Mouse (Mus musculus): ENCODE measurements around the gene Rad1. TPM values are rescaled to one million over a fixed set of nuclear protein-coding genes. Genes with fewer than 3 reads are reported as not detected.

Gene Rad1
- 11.7 and 14.6 TPM in 2 replicates for polyA plus RNA-seq (2012; rRNA removed)
- polyA plus RNA-seq (2014; fragmentation: Nextera tagmentation; extraction: Ambion mirVana): 6.0 and 6.9 TPM in 2 replicates

- Histone ChIP-seq H3K36me3 (replicated peaks; ENCODE audit: control insufficient read depth, insufficient read depth, low read depth) (peaks cover 21% of the 10 kb centered on the region), H3K4me2 (ENCODE audit: low read depth) (peak within 1 kb of the TSS; percentile 88), H3K27ac (peak within 1 kb of the TSS; percentile 55), H3K27me3 (ENCODE audit: control insufficient read depth, insufficient read depth, low read length) (no peaks in the 10 kb centered on the region), H3K4me1 (replicated peaks; ENCODE audit: control insufficient read depth in 2 of 2, insufficient read depth in 2 of 2, low read length in 1 of 2) (peaks cover 11 to 12% of the 10 kb centered on the region in 2 experiments), H3K9ac (replicated peaks) (peak within 1 kb of the TSS; percentile 85), H3K4me3 (ENCODE audit: insufficient read depth in 1 of 2, low read depth in 2 of 2, low read length in 2 of 2) (peak within 1 kb of the TSS; percentile 85 to 100), H3K9me3 (ENCODE audit: control insufficient read depth, low read length) (no peaks in the 10 kb centered on the region)
- TF ChIP-seq CTCF (IDR thresholded peaks at IDR 0.05; ENCODE audit: low read depth) (peak; percentile 21; the same call in 1 of the 2 replicates), EP300 (IDR thresholded peaks at IDR 0.05; ENCODE audit: low read depth) (no peak)
- ATAC-seq (ENCODE audit: insufficient read depth) (peak; percentile 100), DNase-seq (ENCODE audit: low read depth in 3 of 3, low spot score in 3 of 3) (peak; percentile 93)
- under 1% methylated on average over 58 of the region's 58 CpGs for WGBS (ENCODE audit: insufficient replicate concordance)
Measured at GRCm38 (mm10) chr15:10485484-10486364, at the start of gene Rad1, which contains the start of gene Brix1. Gene Rad1 (plus strand): TSS chr15:10486018. Gene Brix1 (minus strand): TSS chr15:10485947.

GRCm38 (mm10) chr15:10436893-10437292 is 48.9 kb upstream of the Rad1 start:
- Histone ChIP-seq H3K36me3 (replicated peaks; ENCODE audit: control insufficient read depth, insufficient read depth, low read depth) (no peaks in the 10 kb centered on the region), H3K27me3 (ENCODE audit: control insufficient read depth, insufficient read depth, low read length) (no peaks in the 10 kb centered on the region), H3K4me3 (ENCODE audit: insufficient read depth in 1 of 2, low read depth in 2 of 2, low read length in 2 of 2) (no peak overlapping the region), H3K4me1 (replicated peaks; ENCODE audit: control insufficient read depth in 2 of 2, insufficient read depth in 2 of 2, low read length in 1 of 2) (no peaks in the 10 kb centered on the region), H3K9ac (replicated peaks) (no peak overlapping the region), H3K27ac (no peak overlapping the region), H3K4me2 (ENCODE audit: low read depth) (no peak overlapping the region), H3K9me3 (ENCODE audit: control insufficient read depth, low read length) (no peaks in the 10 kb centered on the region)
- TF ChIP-seq EP300 (IDR thresholded peaks at IDR 0.05; ENCODE audit: low read depth) (no peak), CTCF (IDR thresholded peaks at IDR 0.05; ENCODE audit: low read depth) (no peak)
- WGBS (ENCODE audit: insufficient replicate concordance): 61% methylated on average over 1 of the region's 1 CpGs
- ATAC-seq (ENCODE audit: insufficient read depth) (no peak), DNase-seq (ENCODE audit: low read depth in 3 of 3, low spot score in 3 of 3) (no peak)

- DNase-seq (ENCODE audit: low read depth in 3 of 3, low spot score in 3 of 3) (no peak), ATAC-seq (ENCODE audit: insufficient read depth) (no peak)
- H3K27me3 ChIP-seq (ENCODE audit: control insufficient read depth, insufficient read depth, low read length): no peaks in the 10 kb centered on the region
- 68% methylated on average over 6 of the region's 6 CpGs for WGBS (ENCODE audit: insufficient replicate concordance)
- H3K9ac ChIP-seq (replicated peaks): no peak overlapping the region
- no peak overlapping the region for H3K4me2 ChIP-seq (ENCODE audit: low read depth)
- TF ChIP-seq EP300 (IDR thresholded peaks at IDR 0.05; ENCODE audit: low read depth) (no peak), CTCF (IDR thresholded peaks at IDR 0.05; ENCODE audit: low read depth) (no peak)
- no peaks in the 10 kb centered on the region for H3K36me3 ChIP-seq (replicated peaks; ENCODE audit: control insufficient read depth, insufficient read depth, low read depth)
- H3K4me3 ChIP-seq (ENCODE audit: insufficient read depth in 1 of 2, low read depth in 2 of 2, low read length in 2 of 2): no peak overlapping the region
- no peaks in the 10 kb centered on the region for H3K9me3 ChIP-seq (ENCODE audit: control insufficient read depth, low read length)
- no peaks in the 10 kb centered on the region for H3K4me1 ChIP-seq (replicated peaks; ENCODE audit: control insufficient read depth in 2 of 2, insufficient read depth in 2 of 2, low read length in 1 of 2)
- no peak overlapping the region for H3K27ac ChIP-seq
Measured at GRCm38 (mm10) chr15:10439963-10440362, 45.9 kb upstream of the Rad1 start.

GRCm38 (mm10) chr15:10441493-10441892 is 44.3 kb upstream of the Rad1 start:
- H3K9ac ChIP-seq (replicated peaks): no peak overlapping the region
- ATAC-seq (ENCODE audit: insufficient read depth) (no peak), DNase-seq (ENCODE audit: low read depth in 3 of 3, low spot score in 3 of 3) (no peak)
- H3K4me3 ChIP-seq (ENCODE audit: insufficient read depth in 1 of 2, low read depth in 2 of 2, low read length in 2 of 2): no peak overlapping the region
- 75% methylated on average over 9 of the region's 9 CpGs for WGBS (ENCODE audit: insufficient replicate concordance)
- no peaks in the 10 kb centered on the region for H3K9me3 ChIP-seq (ENCODE audit: control insufficient read depth, low read length)
- H3K4me2 ChIP-seq (ENCODE audit: low read depth): no peak overlapping the region
- H3K36me3 ChIP-seq (replicated peaks; ENCODE audit: control insufficient read depth, insufficient read depth, low read depth): no peaks in the 10 kb centered on the region
- TF ChIP-seq EP300 (IDR thresholded peaks at IDR 0.05; ENCODE audit: low read depth) (no peak), CTCF (IDR thresholded peaks at IDR 0.05; ENCODE audit: low read depth) (no peak)
- H3K27me3 ChIP-seq (ENCODE audit: control insufficient read depth, insufficient read depth, low read length): no peaks in the 10 kb centered on the region
- H3K27ac ChIP-seq: no peak overlapping the region
- no peaks in the 10 kb centered on the region for H3K4me1 ChIP-seq (replicated peaks; ENCODE audit: control insufficient read depth in 2 of 2, insufficient read depth in 2 of 2, low read length in 1 of 2)

- no peaks in the 10 kb centered on the region for H3K27me3 ChIP-seq (ENCODE audit: control insufficient read depth, insufficient read depth, low read length)
- no peaks in the 10 kb centered on the region for H3K36me3 ChIP-seq (replicated peaks; ENCODE audit: control insufficient read depth, insufficient read depth, low read depth)
- no peaks in the 10 kb centered on the region for H3K4me1 ChIP-seq (replicated peaks; ENCODE audit: control insufficient read depth in 2 of 2, insufficient read depth in 2 of 2, low read length in 1 of 2)
- no peak overlapping the region for H3K9ac ChIP-seq (replicated peaks)
- TF ChIP-seq EP300 (IDR thresholded peaks at IDR 0.05; ENCODE audit: low read depth) (no peak), CTCF (IDR thresholded peaks at IDR 0.05; ENCODE audit: low read depth) (no peak)
- no peak overlapping the region for H3K4me3 ChIP-seq (ENCODE audit: insufficient read depth in 1 of 2, low read depth in 2 of 2, low read length in 2 of 2)
- 72% methylated on average over 1 of the region's 1 CpGs for WGBS (ENCODE audit: insufficient replicate concordance)
- DNase-seq (ENCODE audit: low read depth in 3 of 3, low spot score in 3 of 3) (no peak), ATAC-seq (ENCODE audit: insufficient read depth) (no peak)
- H3K27ac ChIP-seq: no peak overlapping the region
- H3K4me2 ChIP-seq (ENCODE audit: low read depth): no peak overlapping the region
- H3K9me3 ChIP-seq (ENCODE audit: control insufficient read depth, low read length): no peaks in the 10 kb centered on the region
Measured at GRCm38 (mm10) chr15:10442275-10442674, 43.5 kb upstream of the Rad1 start.
